Mouse (Mus musculus): ENCODE measurements around the gene Gm21149.
"Not testable (repeated sequence)": the region's sequence is repeated elsewhere in the genome, so short reads cannot be mapped to it uniquely, and the experiment has no call there.

Gm21149 gene

GRCm38 (mm10) chr5:15463561-15463960 lies 12.8 kb downstream of the Gm21149 start:
- DNase-seq (ENCODE audit: extremely low read depth, low read depth) = not testable (repeated sequence)

GRCm38 (mm10) chr5:15461613-15462012 lies 14.7 kb downstream of the Gm21149 start:
- DNase-seq (ENCODE audit: extremely low read depth, low read depth) = not testable (repeated sequence)

- not testable (repeated sequence) for DNase-seq (ENCODE audit: extremely low read depth, low read depth)
Measured at GRCm38 (mm10) chr5:15457865-15458571, 18.3 kb downstream of the Gm21149 start.

Data from MEL-GATA-1-ER (cell line).